Mouse (Mus musculus): ENCODE measurements around the gene Ncaph2. TPM values are rescaled to one million over a fixed set of nuclear protein-coding genes. Genes with fewer than 3 reads are reported as not detected.

Gene Ncaph2
- polyA plus RNA-seq, 1 experiment from 2014 or later = 65.2 TPM

DNA sequence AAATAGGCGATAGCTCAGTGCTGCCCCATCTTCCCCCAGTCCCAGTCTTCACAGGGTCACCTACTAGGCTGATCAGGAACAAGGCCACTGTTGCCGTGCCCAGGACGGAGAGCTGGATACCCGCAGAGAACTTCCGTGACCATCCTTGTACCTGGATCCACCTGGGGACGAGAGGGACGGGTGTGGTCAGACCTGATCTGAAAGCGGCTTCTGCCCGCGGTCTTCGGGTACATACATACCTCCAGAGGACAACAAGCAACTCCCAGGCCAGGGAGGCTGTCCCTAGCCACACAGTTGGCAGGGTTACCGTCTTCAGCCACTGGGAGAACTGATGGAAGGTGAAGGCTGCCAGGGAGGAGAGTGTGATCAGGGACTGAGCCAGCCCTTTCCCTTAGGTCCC, 2.7 kb upstream of the Ncaph2 start:
- peaks cover 6% of the 10 kb centered on the region; the same call in 1 of the 2 replicates for H3K4me1 ChIP-seq (replicated peaks; ENCODE audit: control insufficient read depth, insufficient read depth, low read length)
- H3K27me3 ChIP-seq (replicated peaks; ENCODE audit: control insufficient read depth, insufficient read depth, low read length) = no peaks in the 10 kb centered on the region
- 94% methylated on average over 12 of the region's 12 CpGs for WGBS
- ATAC-seq = no peak
- no peak overlapping the region for H3K9ac ChIP-seq (ENCODE audit: low read depth, low read length)
- no peak overlapping the region for H3K27ac ChIP-seq (ENCODE audit: low read depth, low read length)
- TF ChIP-seq CTCF (IDR thresholded peaks at IDR 0.05; ENCODE audit: low read depth) = no peak
- peaks cover 27% of the 10 kb centered on the region for H3K36me3 ChIP-seq (ENCODE audit: control insufficient read depth, insufficient read depth)
- no peaks in the 10 kb centered on the region for H3K9me3 ChIP-seq (ENCODE audit: control insufficient read depth)
- H3K4me3 ChIP-seq (ENCODE audit: low read depth, low read length) = no peak overlapping the region
- no peak overlapping the region for H3K4me2 ChIP-seq (replicated peaks; ENCODE audit: low read depth)

DNA sequence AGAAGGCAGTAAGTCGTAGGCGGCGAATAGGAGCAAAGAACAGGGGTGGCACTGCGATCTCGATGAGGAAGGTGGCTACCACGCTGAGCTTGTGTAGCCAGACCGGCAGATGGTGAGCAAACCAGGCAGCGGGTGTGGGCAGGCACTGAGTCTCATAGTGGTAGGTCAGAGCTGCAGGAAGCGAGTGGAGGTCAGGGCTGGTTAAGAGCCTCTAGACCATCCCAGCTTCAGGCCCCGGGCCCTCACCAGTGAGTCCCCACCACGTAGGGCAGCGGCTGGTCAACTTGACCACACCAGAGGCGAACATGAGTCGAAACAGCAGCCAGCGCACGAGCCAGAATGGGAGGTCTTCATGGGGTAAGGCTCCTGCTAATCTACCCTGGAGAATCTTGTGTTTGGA, 1.7 kb upstream of the Ncaph2 start:
- H3K4me2 ChIP-seq (replicated peaks; ENCODE audit: low read depth) = no peak overlapping the region
- 94% methylated on average over 16 of the region's 16 CpGs for WGBS
- ATAC-seq = no peak
- H3K4me1 ChIP-seq (replicated peaks; ENCODE audit: control insufficient read depth, insufficient read depth, low read length) = peaks cover 6% of the 10 kb centered on the region; the same call in 1 of the 2 replicates
- H3K9ac ChIP-seq (ENCODE audit: low read depth, low read length) = no peak overlapping the region
- no peak overlapping the region for H3K4me3 ChIP-seq (ENCODE audit: low read depth, low read length)
- no peak for TF ChIP-seq CTCF (IDR thresholded peaks at IDR 0.05; ENCODE audit: low read depth)
- no peaks in the 10 kb centered on the region for H3K9me3 ChIP-seq (ENCODE audit: control insufficient read depth)
- peaks cover 30% of the 10 kb centered on the region for H3K36me3 ChIP-seq (ENCODE audit: control insufficient read depth, insufficient read depth)
- no peaks in the 10 kb centered on the region for H3K27me3 ChIP-seq (replicated peaks; ENCODE audit: control insufficient read depth, insufficient read depth, low read length)
- no peak overlapping the region for H3K27ac ChIP-seq (ENCODE audit: low read depth, low read length)

DNA sequence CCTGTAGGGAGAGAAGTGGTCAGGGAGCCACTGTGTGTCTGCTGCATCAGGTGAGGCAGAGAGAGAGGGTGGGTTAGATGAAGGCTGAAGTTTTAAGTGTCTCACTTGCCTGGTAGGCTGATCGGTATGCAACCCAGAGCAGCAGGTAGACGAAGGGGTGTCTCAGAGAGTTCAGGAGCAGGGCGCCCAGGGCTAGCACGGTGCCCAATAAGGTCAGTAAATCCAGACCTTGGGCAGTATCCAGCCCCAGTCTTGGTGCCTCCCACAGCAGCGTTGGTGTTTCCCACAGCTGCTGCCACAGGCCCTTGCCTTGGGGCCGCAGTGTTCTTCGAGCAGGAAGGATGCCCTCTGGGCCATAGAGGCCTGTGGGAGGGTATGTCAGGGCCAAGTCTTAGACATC, 1.1 kb upstream of the Ncaph2 start:
- TF ChIP-seq CTCF (IDR thresholded peaks at IDR 0.05; ENCODE audit: low read depth) = no peak
- Histone ChIP-seq H3K36me3 (ENCODE audit: control insufficient read depth, insufficient read depth) (peaks cover 30% of the 10 kb centered on the region), H3K4me2 (replicated peaks; ENCODE audit: low read depth) (peak overlapping the region; percentile 82), H3K9me3 (ENCODE audit: control insufficient read depth) (no peaks in the 10 kb centered on the region), H3K4me1 (replicated peaks; ENCODE audit: control insufficient read depth, insufficient read depth, low read length) (peaks cover 6% of the 10 kb centered on the region; the same call in 1 of the 2 replicates), H3K4me3 (ENCODE audit: low read depth, low read length) (peak overlapping the region; percentile 74), H3K9ac (ENCODE audit: low read depth, low read length) (peak overlapping the region; percentile 82), H3K27me3 (replicated peaks; ENCODE audit: control insufficient read depth, insufficient read depth, low read length) (no peaks in the 10 kb centered on the region), H3K27ac (ENCODE audit: low read depth, low read length) (no peak overlapping the region)
- WGBS = 80% methylated on average over 7 of the region's 7 CpGs
- ATAC-seq = no peak

DNA sequence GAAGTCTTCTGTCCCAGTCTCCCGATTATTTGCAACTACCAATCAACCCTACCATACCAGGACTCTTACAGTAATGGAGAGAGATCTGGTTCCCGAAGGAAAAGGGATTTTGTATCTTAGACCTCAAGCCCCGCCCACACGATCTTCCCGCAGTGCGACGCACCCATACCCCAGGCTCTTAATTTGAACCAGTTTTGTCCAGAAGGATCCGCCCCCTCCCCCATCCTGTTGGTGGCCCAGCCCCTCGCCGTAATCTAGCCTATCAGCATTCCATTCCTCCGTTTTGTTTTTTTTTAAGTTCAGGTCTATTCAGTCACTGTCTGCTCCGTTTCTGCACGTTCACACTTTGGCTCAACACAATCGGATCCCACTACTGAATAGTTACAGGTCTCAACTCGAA, 853 bp downstream of the Ncaph2 start:
- no peaks in the 10 kb centered on the region for H3K9me3 ChIP-seq (ENCODE audit: control insufficient read depth)
- 0% methylated on average over 15 of the region's 15 CpGs for WGBS

DNA sequence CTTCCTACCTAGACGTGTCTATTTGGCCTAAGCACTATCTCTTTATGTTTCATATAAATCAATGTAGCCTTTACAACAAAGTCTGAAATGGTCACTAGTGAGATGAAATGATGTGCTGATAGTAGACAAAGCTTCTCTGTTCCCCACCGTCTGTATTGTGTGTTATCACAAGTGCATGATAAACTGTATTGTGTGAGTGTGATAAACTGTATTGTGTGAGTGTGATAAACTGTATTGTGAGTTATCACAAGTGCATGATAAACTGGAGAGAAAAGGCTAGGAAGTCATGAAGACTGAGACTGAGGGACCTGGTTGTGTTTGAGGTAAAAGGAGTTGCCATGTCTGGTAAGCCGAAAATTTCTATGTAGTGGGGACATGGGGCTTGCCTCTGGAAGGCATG, 3.3 kb downstream of the Ncaph2 start:
- ATAC-seq = no peak
- 63% methylated on average over 3 of the region's 3 CpGs for WGBS
- Histone ChIP-seq H3K27me3 (replicated peaks; ENCODE audit: control insufficient read depth, insufficient read depth, low read length) (no peaks in the 10 kb centered on the region), H3K9ac (ENCODE audit: low read depth, low read length) (no peak overlapping the region), H3K36me3 (ENCODE audit: control insufficient read depth, insufficient read depth) (peaks cover 39% of the 10 kb centered on the region), H3K27ac (ENCODE audit: low read depth, low read length) (no peak overlapping the region), H3K9me3 (ENCODE audit: control insufficient read depth) (no peaks in the 10 kb centered on the region), H3K4me3 (ENCODE audit: low read depth, low read length) (no peak overlapping the region), H3K4me1 (replicated peaks; ENCODE audit: control insufficient read depth, insufficient read depth, low read length) (peaks cover 6% of the 10 kb centered on the region; the same call in 1 of the 2 replicates), H3K4me2 (replicated peaks; ENCODE audit: low read depth) (no peak overlapping the region)
- TF ChIP-seq CTCF (IDR thresholded peaks at IDR 0.05; ENCODE audit: low read depth) = no peak

More for the DNA sequence above, 853 bp downstream of the Ncaph2 start:
- TF ChIP-seq CTCF (IDR thresholded peaks at IDR 0.05; ENCODE audit: low read depth) = no peak
- H3K27ac ChIP-seq (ENCODE audit: low read depth, low read length) = peak overlapping the region; percentile 63
- no peaks in the 10 kb centered on the region for H3K27me3 ChIP-seq (replicated peaks; ENCODE audit: control insufficient read depth, insufficient read depth, low read length)
- peaks cover 37% of the 10 kb centered on the region for H3K36me3 ChIP-seq (ENCODE audit: control insufficient read depth, insufficient read depth)
- ATAC-seq = peak; percentile 9; the same call in 1 of the 2 replicates
- H3K4me3 ChIP-seq (ENCODE audit: low read depth, low read length) = peak overlapping the region; percentile 74
- peak overlapping the region; percentile 82 for H3K4me2 ChIP-seq (replicated peaks; ENCODE audit: low read depth)
- peak overlapping the region; percentile 82 for H3K9ac ChIP-seq (ENCODE audit: low read depth, low read length)
- peaks cover 6% of the 10 kb centered on the region; the same call in 1 of the 2 replicates for H3K4me1 ChIP-seq (replicated peaks; ENCODE audit: control insufficient read depth, insufficient read depth, low read length)

DNA sequence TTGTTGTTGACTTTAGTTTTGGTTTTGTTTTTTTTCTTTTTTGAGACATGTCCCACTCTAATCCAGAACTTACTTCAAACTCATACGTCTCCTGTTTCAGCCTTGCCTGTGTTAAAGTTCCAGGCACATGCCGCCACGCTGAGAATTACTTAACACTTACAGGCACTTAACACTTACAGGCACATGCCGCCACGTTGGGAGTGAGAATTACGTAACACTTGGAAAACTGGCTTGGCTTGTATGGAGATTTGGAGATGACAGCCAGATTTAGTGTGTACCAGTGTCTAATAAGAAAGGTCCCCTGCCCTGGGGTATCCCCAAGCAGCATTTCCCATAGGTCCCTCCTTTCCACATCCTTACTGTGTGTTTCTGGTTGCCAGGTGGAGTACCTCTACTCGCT, 7.5 kb downstream of the Ncaph2 start:
- Histone ChIP-seq H3K4me1 (replicated peaks; ENCODE audit: control insufficient read depth, insufficient read depth, low read length) (no peaks in the 10 kb centered on the region), H3K4me2 (replicated peaks; ENCODE audit: low read depth) (no peak overlapping the region), H3K9ac (ENCODE audit: low read depth, low read length) (no peak overlapping the region), H3K4me3 (ENCODE audit: low read depth, low read length) (no peak overlapping the region), H3K36me3 (ENCODE audit: control insufficient read depth, insufficient read depth) (peaks cover 80% of the 10 kb centered on the region), H3K9me3 (ENCODE audit: control insufficient read depth) (no peaks in the 10 kb centered on the region), H3K27ac (ENCODE audit: low read depth, low read length) (no peak overlapping the region), H3K27me3 (replicated peaks; ENCODE audit: control insufficient read depth, insufficient read depth, low read length) (no peaks in the 10 kb centered on the region)
- no peak for ATAC-seq
- TF ChIP-seq CTCF (IDR thresholded peaks at IDR 0.05; ENCODE audit: low read depth) = no peak
- 78% methylated on average over 7 of the region's 7 CpGs for WGBS

DNA sequence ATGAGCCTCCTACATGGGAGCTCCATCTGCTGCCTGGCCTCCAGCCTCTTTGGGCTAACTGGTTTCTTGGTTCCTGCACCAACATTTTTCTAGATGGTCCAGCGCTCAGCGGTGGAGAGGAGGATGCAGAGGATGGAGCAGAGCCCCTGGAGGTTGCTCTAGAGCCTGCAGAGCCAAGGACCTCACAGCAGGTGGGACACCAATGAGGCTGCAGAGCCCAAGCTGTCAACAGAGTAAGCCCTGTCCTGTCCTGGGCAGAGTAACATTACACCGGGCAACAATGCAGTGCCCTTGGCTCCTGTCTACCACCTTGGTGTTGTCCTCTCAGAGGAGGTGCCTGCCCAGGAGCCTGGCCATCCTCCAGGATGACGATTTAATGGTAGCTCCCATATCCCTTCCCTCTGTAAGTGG, 9.6 kb downstream of the Ncaph2 start:
- WGBS = 96% methylated on average over 4 of the region's 4 CpGs
- Histone ChIP-seq H3K27ac (ENCODE audit: low read depth, low read length) (no peak overlapping the region), H3K27me3 (replicated peaks; ENCODE audit: control insufficient read depth, insufficient read depth, low read length) (no peaks in the 10 kb centered on the region), H3K4me1 (replicated peaks; ENCODE audit: control insufficient read depth, insufficient read depth, low read length) (no peaks in the 10 kb centered on the region), H3K36me3 (ENCODE audit: control insufficient read depth, insufficient read depth) (peaks cover 98% of the 10 kb centered on the region), H3K4me3 (ENCODE audit: low read depth, low read length) (no peak overlapping the region), H3K9me3 (ENCODE audit: control insufficient read depth) (no peaks in the 10 kb centered on the region), H3K4me2 (replicated peaks; ENCODE audit: low read depth) (no peak overlapping the region), H3K9ac (ENCODE audit: low read depth, low read length) (no peak overlapping the region)
- TF ChIP-seq CTCF (IDR thresholded peaks at IDR 0.05; ENCODE audit: low read depth) = no peak
- no peak for ATAC-seq

Measured in intestine, postnatal 0 days (tissue).